Mouse (Mus musculus): ENCODE data around the gene Cts3. TPM values are rescaled to one million over a fixed set of nuclear protein-coding genes. Genes with fewer than 3 reads are reported as not detected.
"Not testable (repeated sequence)": the region's sequence is repeated elsewhere in the genome, so short reads cannot be mapped to it uniquely, and the experiment has no call there.

Gene Cts3
- not detected in 2 replicates for polyA plus RNA-seq (2012; ENCODE audit: insufficient read depth, insufficient read length, low replicate concordance, missing spikeins)

DNA sequence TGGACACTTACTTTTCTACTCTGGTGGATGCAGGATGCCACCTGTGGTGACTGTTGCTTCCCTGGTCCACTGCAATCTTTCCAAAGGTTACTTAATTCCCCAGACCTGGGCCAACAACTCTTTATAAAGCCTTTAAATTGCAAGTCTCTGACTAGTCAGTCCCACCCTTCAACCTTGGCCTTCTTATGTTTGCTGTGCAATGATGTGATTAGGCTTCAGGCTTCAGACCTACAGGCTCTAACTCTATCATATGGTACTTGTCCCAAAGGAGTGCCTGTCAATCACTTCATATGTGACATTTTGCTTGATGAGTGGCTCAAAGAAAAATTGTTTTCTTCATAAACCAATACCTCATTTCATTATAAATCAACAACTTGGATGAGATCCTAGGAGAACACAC, at the start of gene Cts3:
TSS of gene Cts3 (minus strand) at position 101 of the 400 bp plus-strand sequence.
- Histone ChIP-seq H3K27ac (ENCODE audit: insufficient read depth, low read depth, low read length) (no peak within 1 kb of the TSS), H3K4me3 (ENCODE audit: insufficient read depth, low read depth, low read length) (no peak within 1 kb of the TSS), H3K4me1 (ENCODE audit: control insufficient read depth, insufficient read depth, low read length) (no peaks in the 10 kb centered on the region)
- TF ChIP-seq CTCF (IDR thresholded peaks at IDR 0.05; ENCODE audit: insufficient read depth, low read depth, low read length) (no peak), POLR2A (IDR thresholded peaks at IDR 0.05; ENCODE audit: insufficient read depth, low read depth, low read length) (no peak)

- 22% methylated on average over 1 of the region's 1 CpGs for WGBS
- not testable (repeated sequence) for H3K27ac ChIP-seq (ENCODE audit: insufficient read depth, low read depth, low read length); H3K4me1 ChIP-seq (ENCODE audit: control insufficient read depth, insufficient read depth, low read length); H3K4me3 ChIP-seq (ENCODE audit: insufficient read depth, low read depth, low read length)
Observed at GRCm38 (mm10) chr13:61568074-61568473, 1.9 kb downstream of the Cts3 start, which contains the start of gene Gm49352. TSS of gene Gm49352 (minus strand) at chr13:61568174.

DNA sequence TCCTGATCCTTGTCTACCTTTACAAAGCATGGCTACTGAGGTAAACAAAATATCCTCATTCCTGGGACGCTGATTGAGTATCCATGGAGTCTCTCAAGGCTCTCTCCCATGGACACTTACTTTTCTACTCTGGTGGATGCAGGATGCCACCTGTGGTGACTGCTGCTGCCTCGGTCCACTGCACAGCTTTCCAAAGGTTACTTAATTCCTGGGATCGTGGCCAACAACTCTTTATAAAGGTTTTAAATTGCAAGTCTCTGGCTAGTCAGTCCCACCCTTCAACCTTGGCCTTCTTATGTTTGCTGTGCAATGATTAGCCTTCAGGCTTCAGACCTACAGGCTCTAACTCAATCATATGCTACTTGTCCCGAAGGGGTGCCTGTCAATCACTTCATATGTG, 28.3 kb downstream of the Cts3 start, which contains the start of gene Ctsm:
TSS of gene Ctsm (minus strand) at position 209 of the 400 bp plus-strand sequence.
- Histone ChIP-seq H3K4me3 (ENCODE audit: insufficient read depth, low read depth, low read length) (no peak within 1 kb of the TSS), H3K27ac (ENCODE audit: insufficient read depth, low read depth, low read length) (no peak within 1 kb of the TSS), H3K4me1 (ENCODE audit: control insufficient read depth, insufficient read depth, low read length) (no peaks in the 10 kb centered on the region)
- TF ChIP-seq POLR2A (IDR thresholded peaks at IDR 0.05; ENCODE audit: insufficient read depth, low read depth, low read length): no peak
- TF ChIP-seq CTCF (IDR thresholded peaks at IDR 0.05; ENCODE audit: insufficient read depth, low read depth, low read length): no peak
- 64% methylated on average over 4 of the region's 4 CpGs for WGBS

Other genes starting within 250 kb of the Cts3 start
- gene Cts7, start 211.9 kb downstream of the Cts3 start, polyA plus RNA-seq (2012; ENCODE audit: insufficient read depth, insufficient read length, low replicate concordance, missing spikeins): not detected in 2 replicates
- gene Ctsm, start 28.3 kb downstream of the Cts3 start, polyA plus RNA-seq (2012; ENCODE audit: insufficient read depth, insufficient read length, low replicate concordance, missing spikeins): not detected in 2 replicates
- not detected in 2 replicates for gene Gm49352, start 2.0 kb downstream of the Cts3 start, polyA plus RNA-seq (2012; ENCODE audit: insufficient read depth, insufficient read length, low replicate concordance, missing spikeins)

Measured in olfactory bulb, adult 2 months (tissue).